Mouse (Mus musculus): ENCODE measurements around the gene Kif3a. TPM values are rescaled to one million over a fixed set of nuclear protein-coding genes. Genes with fewer than 3 reads are reported as not detected.

The Kif3a gene
- polyA plus RNA-seq (2015; fragmentation: Illumina TruSeq; extraction: RNeasy Lipid Tissue Mini Kit (QIAGEN cat#74804); ENCODE audit: insufficient read depth, low replicate concordance), result 6.2 TPM

GRCm38 (mm10) chr11:53567224-53568014 is at the start of gene Kif3a:
TSS of gene Kif3a (plus strand) at chr11:53567379.

GRCm38 (mm10) chr11:53519207-53520121 is 47.7 kb upstream of the Kif3a start, which contains the start of gene Sept8:
TSS of gene Sept8 (plus strand) at chr11:53519257.

GRCm38 (mm10) chr11:53618619-53619198 is 51.5 kb downstream of the Kif3a start, which contains the start of gene Il4:
TSS of gene Il4 (minus strand) at chr11:53618669.

GRCm38 (mm10) chr11:53634556-53634955 is 67.4 kb downstream of the Kif3a start, which contains the start of gene Il13:
TSS of gene Il13 (minus strand) at chr11:53634702.

Other genes with a start within 250 kb of the Kif3a start
- 21.9 TPM for gene Zcchc10, start 242.7 kb upstream of the Kif3a start, polyA plus RNA-seq (2015; fragmentation: Illumina TruSeq; extraction: RNeasy Lipid Tissue Mini Kit (QIAGEN cat#74804); ENCODE audit: insufficient read depth, low replicate concordance)
- 99.6 TPM for gene Aff4, start 216.5 kb upstream of the Kif3a start, polyA plus RNA-seq (2015; fragmentation: Illumina TruSeq; extraction: RNeasy Lipid Tissue Mini Kit (QIAGEN cat#74804); ENCODE audit: insufficient read depth, low replicate concordance)
- not detected for gene Leap2, start 144.2 kb upstream of the Kif3a start, polyA plus RNA-seq (2015; fragmentation: Illumina TruSeq; extraction: RNeasy Lipid Tissue Mini Kit (QIAGEN cat#74804); ENCODE audit: insufficient read depth, low replicate concordance)
- 39.4 TPM for gene Uqcrq, start 136.5 kb upstream of the Kif3a start, polyA plus RNA-seq (2015; fragmentation: Illumina TruSeq; extraction: RNeasy Lipid Tissue Mini Kit (QIAGEN cat#74804); ENCODE audit: insufficient read depth, low replicate concordance)
- gene Gdf9, start 136.4 kb upstream of the Kif3a start, polyA plus RNA-seq (2015; fragmentation: Illumina TruSeq; extraction: RNeasy Lipid Tissue Mini Kit (QIAGEN cat#74804); ENCODE audit: insufficient read depth, low replicate concordance), result 0.30 TPM
- not detected for gene Gm10447, start 110.3 kb upstream of the Kif3a start, polyA plus RNA-seq (2015; fragmentation: Illumina TruSeq; extraction: RNeasy Lipid Tissue Mini Kit (QIAGEN cat#74804); ENCODE audit: insufficient read depth, low replicate concordance)
- 0.75 TPM for gene Shroom1, start 110.2 kb upstream of the Kif3a start, polyA plus RNA-seq (2015; fragmentation: Illumina TruSeq; extraction: RNeasy Lipid Tissue Mini Kit (QIAGEN cat#74804); ENCODE audit: insufficient read depth, low replicate concordance)
- not detected for gene Gm9837, start 96.9 kb upstream of the Kif3a start, polyA plus RNA-seq (2015; fragmentation: Illumina TruSeq; extraction: RNeasy Lipid Tissue Mini Kit (QIAGEN cat#74804); ENCODE audit: insufficient read depth, low replicate concordance)
- gene Gm9945, start 87.2 kb upstream of the Kif3a start, polyA plus RNA-seq (2015; fragmentation: Illumina TruSeq; extraction: RNeasy Lipid Tissue Mini Kit (QIAGEN cat#74804); ENCODE audit: insufficient read depth, low replicate concordance), result not detected
- gene Sowaha, start 87.1 kb upstream of the Kif3a start, polyA plus RNA-seq (2015; fragmentation: Illumina TruSeq; extraction: RNeasy Lipid Tissue Mini Kit (QIAGEN cat#74804); ENCODE audit: insufficient read depth, low replicate concordance), result 3.5 TPM
- gene Sept8, start 48.1 kb upstream of the Kif3a start, polyA plus RNA-seq (2015; fragmentation: Illumina TruSeq; extraction: RNeasy Lipid Tissue Mini Kit (QIAGEN cat#74804); ENCODE audit: insufficient read depth, low replicate concordance), result 19.9 TPM
- 2.6 TPM for gene Il4, start 51.3 kb downstream of the Kif3a start, polyA plus RNA-seq (2015; fragmentation: Illumina TruSeq; extraction: RNeasy Lipid Tissue Mini Kit (QIAGEN cat#74804); ENCODE audit: insufficient read depth, low replicate concordance)
- gene Il13, start 67.3 kb downstream of the Kif3a start, polyA plus RNA-seq (2015; fragmentation: Illumina TruSeq; extraction: RNeasy Lipid Tissue Mini Kit (QIAGEN cat#74804); ENCODE audit: insufficient read depth, low replicate concordance), result not detected
- 28.0 TPM for gene Rad50, start 139.9 kb downstream of the Kif3a start, polyA plus RNA-seq (2015; fragmentation: Illumina TruSeq; extraction: RNeasy Lipid Tissue Mini Kit (QIAGEN cat#74804); ENCODE audit: insufficient read depth, low replicate concordance)
- gene Il5, start 153.4 kb downstream of the Kif3a start, polyA plus RNA-seq (2015; fragmentation: Illumina TruSeq; extraction: RNeasy Lipid Tissue Mini Kit (QIAGEN cat#74804); ENCODE audit: insufficient read depth, low replicate concordance), result not detected
- gene Irf1, start 202.6 kb downstream of the Kif3a start, polyA plus RNA-seq (2015; fragmentation: Illumina TruSeq; extraction: RNeasy Lipid Tissue Mini Kit (QIAGEN cat#74804); ENCODE audit: insufficient read depth, low replicate concordance), result 157 TPM
- gene Gm17334, start 205.8 kb downstream of the Kif3a start, polyA plus RNA-seq (2015; fragmentation: Illumina TruSeq; extraction: RNeasy Lipid Tissue Mini Kit (QIAGEN cat#74804); ENCODE audit: insufficient read depth, low replicate concordance), result not detected